Mouse (Mus musculus) intestine, embryonic 14.5 days (tissue): ENCODE data around the gene Cdk19. TPM values are rescaled to one million over a fixed set of nuclear protein-coding genes. Genes with fewer than 3 reads are reported as not detected.
A peak's percentile ranks its signal among the peaks of the same experiment; 100 is the strongest.

Experiments used
- ATAC-seq: fragments of 200-750 bp; cut with Nextera tagmentation; replicated peaks from 2 replicates; pipeline ENCODE4 v1.8.0; 2017; ENCODE audit warnings: low read depth, moderate number of reproducible peaks, moderate TSS enrichment, moderate library complexity; ENCODE audit not compliant: low FRiP score, low TSS enrichment
- DNase-seq: peaks from one replicate; pipeline ENCODE4 v3.0.0-alpha.2; 2018; ENCODE audit warnings: low spot score
- H3K27ac ChIP-seq: fragments of 300-500 bp; sonication (generic); 2 replicates; pipeline ENCODE4 v1.5.1; 2014; ENCODE audit warnings: low read depth, mild to moderate bottlenecking, control low read depth
- H3K27me3 ChIP-seq: fragments of 300-500 bp; sonication (generic); replicated peaks from 2 replicates; pipeline ENCODE4 v1.6.1; 2014; ENCODE audit warnings: low read length, control low read depth; ENCODE audit not compliant: control insufficient read depth, insufficient read depth
- H3K36me3 ChIP-seq: fragments of 300-500 bp; sonication (generic); 2 replicates; pipeline ENCODE4 v1.6.1; 2014; ENCODE audit warnings: low read length, control low read depth; ENCODE audit not compliant: control insufficient read depth, insufficient read depth
- H3K4me1 ChIP-seq: fragments of 300-500 bp; sonication (generic); replicated peaks from 2 replicates; pipeline ENCODE4 v1.6.1; 2014; ENCODE audit warnings: low read length, control low read depth, mixed read lengths; ENCODE audit not compliant: control insufficient read depth, insufficient read depth
- H3K4me2 ChIP-seq: fragments of 300-500 bp; sonication (generic); 2 replicates; pipeline ENCODE4 v1.6.1; 2014; ENCODE audit warnings: low read length
- H3K4me3 ChIP-seq: fragments of 300-500 bp; sonication (generic); 2 replicates; pipeline ENCODE4 v1.5.1; 2014; ENCODE audit warnings: low read depth, low read length, control low read depth, mixed read lengths
- H3K9ac ChIP-seq: fragments of 300-500 bp; sonication (generic); 2 replicates; pipeline ENCODE4 v1.6.1; 2014; ENCODE audit warnings: mild to moderate bottlenecking, low read length
- H3K9me3 ChIP-seq: fragments of 300-500 bp; sonication (generic); 2 replicates; pipeline ENCODE4 v1.6.1; 2016; ENCODE audit warnings: low read length, control low read depth; ENCODE audit not compliant: control insufficient read depth
- WGBS: fragments of 180-500 bp; shearing (Covaris S2); extraction: QIAGEN DNeasy Blood & Tissue Kit; methylation state at CpG from one replicate; pipeline ENCODE4 v1.1.7; 2014; 5-methylcytosine and 5-hydroxymethylcytosine counted together
- polyA plus RNA-seq: library from polyadenylated mRNA; unstranded; fragments of >200 nt; fragmentation: Nextera tagmentation; extraction: Ambion mirVana; gene quantifications from 2 replicates; pipeline ENCODE4 v1.2.1, GENCODE M21; 2014

Cdk19 gene
- polyA plus RNA-seq, 1 experiment from 2014 or later = 8.7 TPM

DNA sequence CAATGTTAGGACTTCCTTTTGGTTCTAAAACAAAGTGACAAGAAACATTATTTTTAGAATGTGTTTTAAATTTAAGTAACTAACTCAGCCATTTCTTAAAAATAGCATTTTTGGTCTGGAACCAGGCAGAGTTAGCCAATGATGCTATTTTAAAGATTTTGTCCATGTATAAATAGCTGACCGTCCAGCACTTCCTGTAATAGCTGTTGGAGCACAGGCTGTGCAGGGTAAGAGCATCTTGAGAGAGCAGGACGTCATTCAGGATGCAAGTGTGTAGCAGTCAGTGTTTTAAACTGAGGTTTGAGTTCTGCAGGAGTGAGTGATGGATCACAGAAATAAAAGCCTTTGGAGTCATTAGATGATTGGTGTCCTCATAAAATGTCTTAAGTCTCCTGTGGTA, 18.8 kb downstream of the Cdk19 start:
- Histone ChIP-seq H3K9ac (no peak overlapping the region), H3K27ac (no peak overlapping the region), H3K4me3 (no peak overlapping the region), H3K36me3 (no peaks in the 10 kb centered on the region), H3K27me3 (no peaks in the 10 kb centered on the region), H3K4me2 (no peak overlapping the region), H3K9me3 (no peaks in the 10 kb centered on the region), H3K4me1 (peaks cover 11% of the 10 kb centered on the region)
- 42% methylated on average over 2 of the region's 2 CpGs for WGBS
- ATAC-seq (no peak), DNase-seq (no peak)

DNA sequence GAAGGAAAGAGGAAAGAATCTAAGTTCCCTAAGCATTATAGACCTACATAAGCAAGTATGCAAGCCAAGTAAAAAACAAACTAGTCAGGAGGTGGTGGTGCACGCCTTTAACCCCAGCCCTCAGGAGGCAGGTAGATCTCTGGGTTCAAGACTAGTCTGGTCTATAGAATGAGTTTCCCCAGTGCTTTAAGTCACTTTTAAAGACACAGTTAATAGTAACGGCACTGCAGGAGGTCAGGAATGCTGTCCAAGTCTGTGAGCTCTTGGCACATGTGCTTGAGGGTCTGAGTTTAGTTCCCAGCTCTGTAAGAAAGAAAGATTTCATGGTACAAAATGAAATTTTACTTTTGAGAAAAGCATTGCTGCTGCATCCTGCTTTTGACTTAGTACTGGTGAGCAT, 19.8 kb downstream of the Cdk19 start:
- Histone ChIP-seq H3K9ac (no peak overlapping the region), H3K4me2 (no peak overlapping the region), H3K4me3 (no peak overlapping the region), H3K27me3 (no peaks in the 10 kb centered on the region), H3K9me3 (no peaks in the 10 kb centered on the region), H3K27ac (no peak overlapping the region), H3K36me3 (no peaks in the 10 kb centered on the region), H3K4me1 (peaks cover 13% of the 10 kb centered on the region)
- no peak for ATAC-seq
- DNase-seq = no peak
- 69% methylated on average over 2 of the region's 2 CpGs for WGBS

DNA sequence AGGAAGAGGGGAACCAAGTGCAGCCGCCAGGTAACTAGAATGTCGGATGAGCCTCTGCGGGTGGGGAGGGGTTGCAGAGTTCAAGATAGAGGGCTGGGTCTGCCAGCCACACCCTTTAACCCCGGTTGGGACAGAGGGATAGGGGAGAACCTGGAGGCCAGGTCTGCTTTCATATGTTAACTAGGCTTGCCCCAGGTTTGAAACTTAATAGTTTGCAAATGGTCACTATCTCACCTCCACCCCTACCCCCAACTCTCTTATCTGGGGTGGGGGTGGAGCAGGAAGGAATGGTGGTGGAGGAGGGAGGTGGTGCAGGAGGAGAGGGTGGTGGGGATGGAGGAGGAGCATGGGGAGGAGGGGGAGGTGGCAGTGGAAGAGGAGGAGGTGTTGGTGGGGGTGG, 23.6 kb downstream of the Cdk19 start:
- ATAC-seq = no peak

DNA sequence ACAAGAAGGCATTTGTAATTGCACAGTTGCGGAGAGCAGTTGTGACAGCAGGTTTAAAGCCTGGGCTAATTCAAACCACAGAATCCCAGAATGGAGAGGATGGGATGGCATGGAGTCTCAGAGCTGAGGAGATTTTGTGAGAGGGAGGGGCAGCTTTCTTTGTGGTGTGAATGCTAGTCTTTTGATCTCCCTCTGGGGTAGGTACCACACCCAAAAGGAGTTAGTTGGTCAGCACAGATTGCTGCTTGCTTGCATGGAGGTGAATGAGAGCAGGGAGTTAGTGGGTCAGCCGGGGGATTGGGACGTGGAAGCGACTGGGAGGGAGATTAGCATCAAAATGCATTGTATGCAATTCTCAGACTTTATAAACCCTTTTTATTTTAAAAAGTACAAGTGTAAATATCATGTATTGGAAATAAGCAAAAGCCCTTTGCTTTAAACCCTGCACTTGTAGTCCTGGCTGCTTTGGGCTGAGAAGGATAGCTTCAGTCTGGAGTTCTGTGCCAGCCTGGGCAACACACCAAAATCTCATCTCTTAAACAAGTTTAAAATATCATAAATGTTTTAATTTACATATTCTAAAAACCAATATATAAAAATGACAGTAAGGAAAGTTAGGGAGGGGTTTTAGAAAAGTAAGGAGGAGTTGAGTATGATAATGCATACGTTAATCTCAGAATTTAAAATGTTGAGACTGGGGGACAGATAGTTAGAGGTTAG, 25.4 kb downstream of the Cdk19 start:
- WGBS = 71% methylated on average over 5 of the region's 5 CpGs
- Histone ChIP-seq H3K9me3 (no peaks in the 10 kb centered on the region), H3K4me1 (peaks cover 10% of the 10 kb centered on the region; the same call in 1 of the 2 replicates)

More for the DNA sequence above, 23.6 kb downstream of the Cdk19 start:
- H3K36me3 ChIP-seq = no peaks in the 10 kb centered on the region
- H3K9ac ChIP-seq = no peak overlapping the region
- no peak overlapping the region for H3K4me2 ChIP-seq
- peaks cover 10% of the 10 kb centered on the region; the same call in 1 of the 2 replicates for H3K4me1 ChIP-seq
- DNase-seq = no peak
- H3K27me3 ChIP-seq = no peaks in the 10 kb centered on the region
- H3K9me3 ChIP-seq = no peaks in the 10 kb centered on the region
- no peak overlapping the region for H3K27ac ChIP-seq
- H3K4me3 ChIP-seq = no peak overlapping the region
- 25% methylated on average over 4 of the region's 4 CpGs for WGBS

DNA sequence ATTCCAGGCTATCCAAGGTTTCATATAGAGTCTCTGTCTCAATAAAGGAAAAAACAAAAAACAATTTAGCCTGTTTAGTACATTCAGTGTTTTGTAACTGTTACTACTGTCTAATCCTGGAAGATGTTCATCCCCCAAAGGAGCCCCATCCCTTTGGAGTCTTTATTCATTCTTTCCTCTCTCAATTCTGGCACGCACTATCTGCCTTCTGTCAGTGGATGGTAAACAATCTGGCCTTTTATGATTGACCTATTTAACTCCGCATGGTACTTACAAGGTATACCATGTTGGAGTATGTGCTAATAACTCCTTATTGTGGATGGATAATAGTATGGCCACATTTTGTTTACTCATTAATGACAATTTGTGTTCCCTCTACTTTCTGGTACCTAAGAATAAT, 26.6 kb downstream of the Cdk19 start:
- H3K4me1 ChIP-seq = peaks cover 10% of the 10 kb centered on the region; the same call in 1 of the 2 replicates
- H3K4me3 ChIP-seq = no peak overlapping the region
- DNase-seq (no peak), ATAC-seq (no peak)
- H3K27ac ChIP-seq = no peak overlapping the region
- no peak overlapping the region for H3K9ac ChIP-seq
- 63% methylated on average over 2 of the region's 2 CpGs for WGBS
- H3K36me3 ChIP-seq = no peaks in the 10 kb centered on the region
- no peak overlapping the region for H3K4me2 ChIP-seq
- no peaks in the 10 kb centered on the region for H3K9me3 ChIP-seq
- H3K27me3 ChIP-seq = no peaks in the 10 kb centered on the region

More for the DNA sequence above, 25.4 kb downstream of the Cdk19 start:
- Histone ChIP-seq H3K27me3 (no peaks in the 10 kb centered on the region), H3K4me3 (no peak overlapping the region), H3K9ac (no peak overlapping the region), H3K36me3 (no peaks in the 10 kb centered on the region), H3K27ac (no peak overlapping the region), H3K4me2 (no peak overlapping the region)
- no peak for ATAC-seq
- DNase-seq = no peak

DNA sequence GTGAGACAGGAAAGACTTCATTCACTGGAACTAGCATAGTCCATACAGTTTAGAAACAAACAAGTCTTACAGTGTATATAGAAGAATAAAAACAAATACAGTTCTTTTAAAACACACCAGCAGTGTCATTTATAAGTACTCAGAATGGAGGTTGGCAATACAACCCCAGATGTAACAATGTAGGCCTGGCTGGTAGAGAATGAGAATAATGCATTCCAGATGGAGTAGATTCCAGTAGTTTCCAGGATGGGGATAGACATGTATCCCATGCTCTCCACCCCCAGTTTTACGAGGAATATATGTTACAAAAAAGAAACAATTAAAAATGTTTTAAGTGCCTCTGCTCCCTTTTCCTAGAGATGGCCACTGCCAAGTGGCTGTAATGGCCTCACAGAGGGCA, 29.2 kb downstream of the Cdk19 start:
- Histone ChIP-seq H3K4me2 (no peak overlapping the region), H3K4me1 (peaks cover 14% of the 10 kb centered on the region), H3K9me3 (no peaks in the 10 kb centered on the region), H3K27me3 (no peaks in the 10 kb centered on the region), H3K9ac (no peak overlapping the region), H3K4me3 (no peak overlapping the region), H3K36me3 (no peaks in the 10 kb centered on the region), H3K27ac (no peak overlapping the region)
- DNase-seq (no peak), ATAC-seq (no peak)
- WGBS = 68% methylated on average over 1 of the region's 1 CpGs

DNA sequence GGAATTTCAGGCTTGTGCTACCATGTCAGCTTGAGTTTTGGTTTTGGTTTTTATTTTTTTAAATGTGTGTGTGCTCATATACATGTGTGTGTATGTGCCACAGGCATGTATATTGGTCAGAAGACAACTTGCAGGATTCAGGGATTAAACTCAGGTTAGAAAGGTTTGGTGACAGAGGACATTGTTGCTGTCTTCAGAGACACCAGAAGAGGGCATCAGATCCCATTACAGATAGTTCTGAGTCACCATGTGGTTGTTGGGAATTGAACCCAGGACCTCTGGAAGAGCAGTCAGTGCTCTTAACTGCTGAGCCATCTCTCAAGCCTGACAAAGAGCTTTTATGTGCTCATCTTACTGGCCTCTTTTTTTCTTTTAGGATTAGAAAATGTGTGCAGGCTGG, 30.8 kb downstream of the Cdk19 start:
- Histone ChIP-seq H3K9me3 (no peaks in the 10 kb centered on the region), H3K9ac (no peak overlapping the region), H3K27me3 (no peaks in the 10 kb centered on the region), H3K4me1 (peaks cover 14% of the 10 kb centered on the region), H3K4me2 (no peak overlapping the region), H3K27ac (no peak overlapping the region), H3K4me3 (no peak overlapping the region), H3K36me3 (no peaks in the 10 kb centered on the region)
- no peak for ATAC-seq
- DNase-seq = no peak

DNA sequence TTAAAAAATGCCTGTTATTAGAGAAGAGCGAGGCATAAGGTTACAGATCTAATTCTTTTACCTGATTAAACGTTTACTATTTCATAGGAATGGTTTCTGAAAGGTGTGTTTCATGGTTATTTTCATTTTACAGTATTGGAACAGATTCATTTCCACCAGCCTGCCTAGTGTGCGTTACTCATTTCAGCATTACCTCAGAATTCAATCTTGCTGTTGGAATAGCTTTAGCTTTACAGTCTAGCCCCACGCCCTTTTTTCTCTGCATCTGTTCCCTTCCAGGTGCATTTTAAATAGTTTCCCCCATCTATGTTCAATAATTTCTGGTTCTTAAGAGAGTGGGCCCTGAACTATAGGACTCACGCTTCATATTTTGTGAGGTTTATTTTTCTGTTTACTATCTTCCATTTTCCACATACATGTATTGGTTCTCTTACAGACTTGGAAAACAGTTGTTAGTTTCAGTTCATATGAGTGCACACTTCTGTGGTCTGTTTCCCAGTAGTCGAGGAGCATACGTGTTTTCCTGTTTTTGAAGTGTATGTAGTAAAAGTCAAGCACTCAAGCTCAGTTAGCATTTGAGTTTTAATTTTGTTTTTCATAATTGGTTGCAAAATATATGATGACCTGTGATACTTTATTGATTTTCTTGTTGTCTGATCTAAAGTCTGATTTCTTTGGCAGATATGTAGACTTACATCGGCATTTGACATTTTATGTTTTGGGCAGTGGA, 32.0 kb downstream of the Cdk19 start:
- 67% methylated on average over 8 of the region's 8 CpGs for WGBS
- H3K4me3 ChIP-seq = no peak overlapping the region
- H3K9me3 ChIP-seq = no peaks in the 10 kb centered on the region
- no peak overlapping the region for H3K27ac ChIP-seq
- no peaks in the 10 kb centered on the region for H3K36me3 ChIP-seq
- DNase-seq (no peak), ATAC-seq (no peak)
- no peaks in the 10 kb centered on the region for H3K27me3 ChIP-seq
- H3K4me1 ChIP-seq = peaks cover 14% of the 10 kb centered on the region
- 0 out of 2 replicates have a peak overlapping the region, but pooled peaks have one; percentile 13 for H3K4me2 ChIP-seq
- no peak overlapping the region for H3K9ac ChIP-seq
